Mouse (Mus musculus): Measurements from ENCODE around the gene Igf2bp2. TPM values are rescaled to one million over a fixed set of nuclear protein-coding genes. Genes with fewer than 3 reads are reported as not detected.

Gene Igf2bp2
- polyA plus RNA-seq, 1 experiment = not detected

DNA sequence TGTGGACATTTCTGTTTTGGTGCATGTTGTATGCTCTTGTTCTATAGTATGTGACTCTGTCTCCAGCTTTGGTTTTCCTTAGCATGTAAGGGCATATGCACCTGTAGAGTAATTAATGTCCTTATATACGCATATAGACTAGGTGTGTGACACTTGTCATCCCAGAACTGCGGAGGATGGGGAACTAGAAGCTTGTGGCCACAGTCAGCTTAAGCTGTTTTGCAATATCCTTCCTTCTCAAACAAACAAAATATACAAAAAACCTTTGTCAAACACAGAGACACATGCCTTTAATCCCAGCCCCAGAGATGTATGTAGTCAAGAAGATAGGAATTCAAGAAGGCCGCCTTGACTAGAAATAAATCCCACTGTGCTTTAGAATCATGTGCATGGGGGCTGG lies 117.2 kb downstream of the Igf2bp2 start:
- no peak for TF ChIP-seq GATA1 (IDR thresholded peaks at IDR 0.05; ENCODE audit: low read length)

DNA sequence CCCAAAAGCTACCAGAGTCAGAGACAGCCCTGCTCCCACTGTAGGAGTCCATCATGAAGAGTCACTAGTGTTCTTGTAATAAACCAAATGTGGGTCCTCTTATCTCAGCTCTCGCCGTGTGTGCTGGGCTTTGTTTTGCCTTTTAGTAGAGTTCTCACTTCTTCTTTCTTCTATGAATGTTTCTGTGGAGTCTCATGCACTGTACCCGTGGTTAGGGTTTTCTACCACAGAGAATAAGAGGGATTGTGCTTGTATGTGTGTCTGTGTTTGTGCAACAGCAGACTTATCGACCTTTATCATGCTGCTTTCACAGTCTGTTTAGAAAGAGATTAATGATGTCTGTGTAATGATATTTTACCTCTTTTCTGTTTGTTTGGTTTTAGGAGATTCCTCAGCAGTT lies 119.3 kb downstream of the Igf2bp2 start:
- TF ChIP-seq GATA1 (IDR thresholded peaks at IDR 0.05; ENCODE audit: low read length) = no peak

DNA sequence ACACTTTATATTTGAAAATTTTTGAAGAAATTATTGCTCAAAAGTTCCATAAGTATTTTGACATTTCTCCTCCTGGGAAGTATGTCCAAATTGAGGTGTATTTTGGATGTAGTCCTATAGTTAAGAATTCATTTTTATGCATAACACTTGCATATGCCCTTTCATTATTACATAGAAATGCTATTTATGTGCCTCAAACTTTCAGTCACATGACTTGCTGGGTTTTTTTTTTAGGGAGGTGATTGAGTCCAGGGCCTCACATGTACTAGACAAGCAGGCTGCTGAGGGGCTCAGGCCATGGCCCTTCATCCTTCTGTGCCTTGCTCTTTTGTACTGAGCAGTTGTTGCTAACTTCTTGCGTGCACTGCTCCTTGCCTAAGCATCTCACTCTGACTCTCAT lies 123.1 kb downstream of the Igf2bp2 start:
- no peak for TF ChIP-seq GATA1 (IDR thresholded peaks at IDR 0.05; ENCODE audit: low read length)

DNA sequence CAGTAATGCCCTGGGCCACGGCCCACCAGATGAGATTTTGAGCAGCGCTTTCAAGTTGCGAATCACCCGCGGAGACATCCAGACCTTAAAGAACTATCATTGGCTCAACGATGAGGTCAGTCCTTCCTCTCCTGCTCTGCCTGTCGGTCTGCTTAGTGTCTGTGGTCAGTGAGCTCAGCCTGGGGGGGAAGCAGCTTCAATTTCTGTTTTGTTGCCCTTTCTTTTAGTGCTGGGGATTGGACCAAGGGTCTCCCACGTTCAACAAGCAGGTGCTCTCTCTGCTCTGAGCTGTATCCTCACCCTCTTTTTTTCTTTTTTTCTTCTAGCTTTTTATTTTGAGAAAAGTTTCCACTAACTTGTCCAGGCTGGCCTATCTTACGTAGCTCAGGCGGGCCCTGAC lies 124.5 kb downstream of the Igf2bp2 start:
- no peak for TF ChIP-seq GATA1 (IDR thresholded peaks at IDR 0.05; ENCODE audit: low read length)

DNA sequence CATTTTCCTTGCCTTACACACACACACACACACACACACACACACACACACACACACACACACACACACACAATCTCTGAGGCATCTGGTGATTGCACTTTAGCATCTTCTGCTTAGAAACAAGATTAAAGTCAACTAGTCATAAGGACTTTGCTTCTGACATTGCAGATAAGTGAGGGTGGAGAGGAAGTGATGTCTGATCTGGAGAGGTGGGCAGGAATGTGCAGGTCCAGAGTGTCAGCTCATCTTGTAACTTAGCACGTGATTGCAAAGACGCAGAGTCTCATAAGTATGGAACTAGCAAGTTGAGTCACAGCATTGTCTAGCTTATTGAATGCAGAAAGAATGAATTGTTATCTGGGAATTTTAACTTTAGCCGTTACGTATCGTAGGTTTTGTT lies 135.6 kb downstream of the Igf2bp2 start:
- TF ChIP-seq GATA1 (IDR thresholded peaks at IDR 0.05; ENCODE audit: low read length) = no peak

DNA sequence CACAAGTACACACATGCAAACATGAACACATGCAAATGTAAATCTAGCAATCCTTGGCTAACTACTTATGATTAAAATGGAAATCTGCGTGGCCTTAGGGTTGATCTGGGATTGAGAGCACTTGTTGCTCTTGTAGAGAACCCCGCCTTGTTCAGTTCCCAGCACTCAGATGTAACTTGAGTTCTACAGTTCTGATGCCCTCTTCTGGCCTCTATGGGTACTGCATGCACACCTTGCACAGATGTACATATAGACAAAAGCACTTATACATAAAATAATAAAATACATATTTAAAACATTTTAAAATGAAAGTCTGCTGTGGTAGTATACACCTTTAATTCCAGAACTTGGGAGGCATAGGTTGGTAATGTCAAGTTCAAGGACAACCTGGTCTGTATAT lies 141.0 kb downstream of the Igf2bp2 start:
- TF ChIP-seq GATA1 (IDR thresholded peaks at IDR 0.05; ENCODE audit: low read length) = no peak

DNA sequence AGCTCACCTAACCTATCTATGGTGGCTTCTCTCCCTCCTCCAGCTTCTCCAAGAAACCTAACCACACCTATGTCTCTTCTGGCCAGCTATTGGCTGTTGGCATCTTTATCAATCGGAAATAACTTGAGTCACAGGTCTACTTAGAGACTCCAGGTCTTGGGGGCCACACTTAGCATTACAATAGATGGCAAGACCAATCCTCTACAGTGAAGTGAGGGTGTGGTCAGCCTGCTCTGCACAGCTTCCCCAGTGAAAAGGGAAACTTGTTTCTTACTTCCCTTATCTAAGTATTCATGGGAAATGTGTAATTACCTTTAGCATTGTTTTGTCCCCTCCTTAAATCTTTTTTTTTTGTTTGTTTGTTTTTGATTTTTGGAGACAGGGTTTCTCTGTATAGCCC lies 147.5 kb downstream of the Igf2bp2 start:
- TF ChIP-seq GATA1 (IDR thresholded peaks at IDR 0.05; ENCODE audit: low read length) = no peak

DNA sequence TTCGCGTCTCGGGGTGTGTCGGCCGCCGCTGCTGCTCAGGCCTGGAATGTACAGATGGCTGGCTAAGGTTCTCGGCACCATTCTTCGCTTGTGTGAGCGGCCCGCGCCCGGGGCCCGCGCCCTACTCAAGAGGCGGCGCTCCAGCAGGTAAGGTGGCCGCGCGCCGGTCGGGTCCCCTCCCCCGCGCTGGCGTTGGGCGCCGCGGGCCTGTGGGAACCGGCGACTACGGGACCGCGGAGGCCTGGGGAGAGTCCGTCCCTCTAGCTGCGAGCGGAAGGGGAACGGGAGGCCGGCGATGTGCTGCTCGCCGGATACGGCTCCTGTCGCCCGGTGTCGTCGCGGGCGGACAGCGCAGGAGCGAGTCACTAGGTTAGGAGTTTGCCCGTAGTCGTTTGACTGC lies 153.5 kb downstream of the Igf2bp2 start:
- TF ChIP-seq GATA1 (IDR thresholded peaks at IDR 0.05; ENCODE audit: low read length) = no peak

DNA sequence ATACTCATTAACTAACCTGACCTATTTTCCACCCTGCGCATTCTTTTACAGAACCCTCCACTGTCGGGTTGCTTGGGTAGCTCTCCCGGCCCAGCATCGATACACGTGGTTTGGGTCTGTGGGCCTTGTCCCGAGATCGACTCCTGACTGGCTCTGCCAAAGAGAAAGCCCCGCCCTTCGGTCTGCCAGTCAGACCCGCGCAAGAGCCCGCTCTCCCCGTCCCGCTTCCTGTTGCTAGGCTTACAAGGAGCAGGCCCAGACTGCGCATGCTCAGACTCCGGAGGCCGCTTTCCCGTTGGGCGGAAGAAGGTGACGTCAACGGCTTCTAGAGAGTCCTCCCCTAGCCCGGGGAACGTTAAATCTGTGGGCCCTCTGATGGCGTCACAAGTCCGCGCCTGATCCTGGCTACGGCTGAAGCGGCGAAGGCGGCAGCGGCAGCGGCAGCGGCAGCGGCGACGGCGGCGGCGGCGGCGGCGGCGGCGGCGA lies 154.0 kb downstream of the Igf2bp2 start, which contains the start of gene Senp2:
Senp2 (plus strand) TSS at position 386 of the 486 bp plus-strand sequence.
- no peak for TF ChIP-seq GATA1 (IDR thresholded peaks at IDR 0.05; ENCODE audit: low read length)

Other genes with a start within 250 kb of the Igf2bp2 start
- gene Tmem41a, start 215.7 kb downstream of the Igf2bp2 start, polyA plus RNA-seq (2012) = 2.2 and 2.6 TPM in 2 replicates
- 0.08 TPM in 1 of 2 replicates, not detected in the other for gene Liph, start 167.6 kb downstream of the Igf2bp2 start, polyA plus RNA-seq (2012)
- gene Senp2, start 153.8 kb downstream of the Igf2bp2 start, polyA plus RNA-seq (2012) = 19.0 and 22.6 TPM in 2 replicates
- gene Tra2b, start 102.7 kb upstream of the Igf2bp2 start, polyA plus RNA-seq (2012) = 117 and 126 TPM in 2 replicates